Mouse (Mus musculus) neural tube, embryonic 10.5 days (tissue): Measurements from ENCODE around the gene Hist1h2bf.
A peak's percentile ranks its signal among the peaks of the same experiment; 100 is the strongest.

Experiments
- DNase-seq: peaks from one replicate; pipeline ENCODE4 v3.0.0-alpha.2; 2017; ENCODE audit warnings: low spot score; ENCODE audit errors: extremely low spot score

Hist1h2bf gene

DNA sequence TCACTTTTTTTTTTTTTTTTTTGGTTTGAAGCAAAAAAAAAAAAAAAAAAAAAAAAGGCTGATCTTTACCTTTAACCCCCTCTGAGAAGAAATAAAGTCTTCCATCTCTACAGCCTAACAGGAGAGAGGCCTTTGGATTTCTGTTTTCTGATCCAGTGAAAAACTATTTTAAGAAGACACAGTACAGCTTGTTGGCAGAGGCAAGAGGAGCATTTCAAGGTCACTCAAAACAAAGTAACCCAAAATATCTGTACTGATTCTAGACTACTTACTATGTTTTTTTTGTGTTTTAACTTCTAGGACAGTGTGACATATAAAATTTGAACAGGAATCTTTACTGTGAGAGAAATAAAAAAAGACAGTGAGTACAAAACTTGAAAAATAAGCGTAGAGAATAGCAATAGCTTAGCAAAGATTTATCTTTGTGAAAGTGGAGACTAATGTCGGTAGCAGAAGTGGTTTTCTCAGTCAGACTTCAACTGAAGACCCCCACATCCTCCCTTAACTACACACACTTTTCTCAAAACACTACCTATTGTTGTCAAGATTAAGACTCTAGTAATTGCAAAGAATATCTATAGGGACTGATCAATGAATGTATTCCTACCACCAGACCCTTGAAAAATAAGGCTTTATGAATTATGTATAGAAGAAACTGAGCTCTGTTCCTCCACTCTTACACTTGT lies 44.4 kb downstream of the Hist1h2bf start:
- DNase-seq, result no peak

DNA sequence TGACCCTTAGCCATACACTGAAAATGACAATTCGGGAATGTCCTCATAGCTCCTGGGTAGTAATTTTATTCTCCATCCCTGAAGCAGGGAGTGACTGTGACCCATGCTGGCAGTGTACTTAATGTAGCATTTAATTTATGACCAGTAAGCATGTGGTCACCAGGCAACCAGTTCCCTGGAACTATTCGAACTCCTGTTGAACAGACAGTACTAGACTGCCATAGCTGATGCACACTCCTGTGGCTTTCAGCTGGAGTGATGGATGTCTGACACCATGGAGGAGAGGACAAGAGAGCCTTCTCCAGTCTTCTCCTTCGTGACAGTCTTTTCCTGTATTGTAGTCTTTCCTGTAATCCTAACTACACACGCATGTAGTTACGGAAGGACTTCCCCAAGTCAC lies 45.0 kb downstream of the Hist1h2bf start:
- DNase-seq, result peak; percentile 39

DNA sequence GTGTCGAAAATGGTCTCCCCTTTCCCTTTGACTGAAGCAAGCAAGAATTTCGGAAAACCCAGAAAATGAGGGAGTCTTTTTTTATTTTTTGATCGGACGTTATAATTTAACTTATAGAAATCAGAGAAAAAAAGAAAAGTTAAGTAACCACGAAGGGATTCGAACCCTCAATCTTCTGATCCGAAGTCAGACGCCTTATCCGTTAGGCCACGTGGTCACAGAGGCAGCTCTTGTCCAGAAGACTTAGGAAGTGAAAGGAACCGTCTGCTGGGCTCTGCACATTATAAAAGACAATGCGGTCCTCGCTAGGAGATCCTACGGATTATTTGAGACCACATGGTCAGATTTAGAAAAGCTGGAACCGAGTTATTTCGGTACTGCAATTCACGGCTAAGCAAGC lies 47.7 kb downstream of the Hist1h2bf start:
- DNase-seq, result peak; percentile 96

DNA sequence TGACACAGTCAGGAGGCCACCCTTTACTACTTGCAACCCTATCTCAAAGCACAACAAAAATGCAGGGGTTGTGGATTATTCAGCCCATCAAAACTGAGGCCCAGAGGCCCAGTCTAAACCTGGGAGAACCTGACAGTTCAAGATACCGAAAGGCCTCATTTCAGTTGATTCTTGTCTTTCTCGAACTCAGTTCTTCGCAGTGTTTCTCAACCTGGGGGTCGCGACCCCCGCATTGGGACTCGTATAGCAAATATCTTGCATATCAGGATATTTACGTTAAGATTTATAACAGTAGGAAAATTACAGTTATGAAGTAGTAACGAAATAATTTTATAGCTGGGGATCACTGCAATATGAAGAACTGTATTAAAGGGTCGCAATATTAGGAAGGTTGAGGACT lies 48.1 kb downstream of the Hist1h2bf start:
- peak; percentile 65 for DNase-seq

DNA sequence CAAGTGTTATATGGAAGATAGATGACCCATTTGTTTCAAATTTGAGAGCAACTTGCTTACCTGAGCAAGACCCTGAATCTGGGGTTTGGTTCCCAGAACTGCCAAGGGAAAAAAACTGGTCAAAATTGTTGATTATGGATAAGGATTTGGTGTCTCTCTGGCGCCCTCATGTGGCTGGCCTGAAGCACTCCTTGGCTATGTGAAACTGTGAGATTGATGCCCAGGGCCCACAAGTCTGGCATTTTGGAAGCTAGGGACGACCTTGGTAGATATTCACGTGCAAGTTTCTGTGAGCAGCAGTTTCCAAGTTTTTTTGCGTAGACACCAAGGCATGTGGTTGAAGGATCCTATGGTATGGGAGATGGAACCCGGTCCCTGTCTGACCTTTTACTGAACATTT lies 49.3 kb downstream of the Hist1h2bf start:
- DNase-seq, result peak; percentile 87

DNA sequence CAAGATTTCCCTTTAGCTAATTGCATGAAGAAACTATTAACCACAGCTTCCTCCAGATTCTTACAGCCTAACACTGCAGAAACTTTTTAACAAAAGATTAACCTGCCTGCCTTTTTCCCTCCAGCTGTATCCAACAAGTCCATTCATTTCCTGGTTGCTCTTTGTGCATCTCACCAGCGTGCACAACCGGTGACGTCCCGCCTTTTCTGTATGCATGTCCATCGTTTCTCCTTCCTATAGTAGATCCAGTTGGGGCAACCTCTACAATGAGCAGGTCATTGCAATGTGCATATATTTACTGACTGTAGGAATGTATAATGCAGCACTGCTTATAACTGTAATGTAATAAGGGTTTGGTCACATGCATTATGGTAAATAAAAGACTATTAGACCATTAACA lies 50.0 kb downstream of the Hist1h2bf start:
- DNase-seq, result no peak
